Mouse (Mus musculus) layer of hippocampus, postnatal 10 days (tissue): ENCODE results near the gene Gal3st2c. TPM values are rescaled to one million over a fixed set of nuclear protein-coding genes. Genes with fewer than 3 reads are reported as not detected.
"Not testable (repeated sequence)": the region's sequence is repeated elsewhere in the genome, so short reads cannot be mapped to it uniquely, and the experiment has no call there.

Experiments used
- DNase-seq, 2 experiments: peaks; one replicate each; pipeline ENCODE4 v3.0.0; 2021; ENCODE audit warnings: low spot score in 2 of 2
- long read RNA-seq: library from polyadenylated mRNA; stranded (forward); transcript quantifications from one replicate; pipeline ENCODE4 v2.0.0, GENCODE M21; 2023
- total RNA-seq, 2 experiments: library from RNA; stranded (reverse); gene quantifications; 2 replicates each; pipeline ENCODE4 v1.2.3; 2021

The Gal3st2c gene
- under 1 TPM; 0.05 to 0.07 TPM for total RNA-seq
- long read RNA-seq, result 0 reads

- not testable (repeated sequence) for DNase-seq
Measured at GRCm38 (mm10) chr1:93990209-93990608, at the start of gene Gal3st2c. Gene Gal3st2c, plus strand, starts transcription at chr1:93990509.

- DNase-seq, result not testable (repeated sequence)
Measured at GRCm38 (mm10) chr1:93949087-93949486, 41.2 kb upstream of the Gal3st2c start.

GRCm38 (mm10) chr1:93966489-93966888 is 23.8 kb upstream of the Gal3st2c start:
- not testable (repeated sequence) for DNase-seq

- DNase-seq, result not testable (repeated sequence)
Measured at GRCm38 (mm10) chr1:93970380-93970779, 19.9 kb upstream of the Gal3st2c start.

GRCm38 (mm10) chr1:93970797-93971196 is 19.5 kb upstream of the Gal3st2c start:
- not testable (repeated sequence) for DNase-seq

GRCm38 (mm10) chr1:93975764-93976163 is 14.5 kb upstream of the Gal3st2c start:
- not testable (repeated sequence) for DNase-seq

GRCm38 (mm10) chr1:93978287-93978686 is 12.0 kb upstream of the Gal3st2c start:
- DNase-seq, result not testable (repeated sequence)

- not testable (repeated sequence) for DNase-seq
Measured at GRCm38 (mm10) chr1:93980932-93981331, 9.4 kb upstream of the Gal3st2c start.

GRCm38 (mm10) chr1:93986167-93986566 is 4.1 kb upstream of the Gal3st2c start:
- no peak for DNase-seq

GRCm38 (mm10) chr1:93988786-93989185 is 1.5 kb upstream of the Gal3st2c start:
- no peak for DNase-seq

- DNase-seq, result peak in 1 of 2 experiments; percentile 9
Measured at GRCm38 (mm10) chr1:93991068-93991467, 759 bp downstream of the Gal3st2c start.

GRCm38 (mm10) chr1:93991491-93991890 is 1.2 kb downstream of the Gal3st2c start:
- DNase-seq, result peak in 1 of 2 experiments; percentile 13

GRCm38 (mm10) chr1:94001023-94001422 is 10.7 kb downstream of the Gal3st2c start:
- no peak for DNase-seq

GRCm38 (mm10) chr1:94005954-94006506 is 15.7 kb downstream of the Gal3st2c start:
- not testable (repeated sequence) for DNase-seq

GRCm38 (mm10) chr1:94008826-94009225 is 18.5 kb downstream of the Gal3st2c start:
- peak; percentile 43 to 50 for DNase-seq

GRCm38 (mm10) chr1:94011643-94012042 is 21.3 kb downstream of the Gal3st2c start:
- no peak for DNase-seq

- no peak for DNase-seq
Measured at GRCm38 (mm10) chr1:94020151-94020550, 29.8 kb downstream of the Gal3st2c start, which contains the start of gene Neu4. Gene Neu4, plus strand, starts transcription at chr1:94020451.

GRCm38 (mm10) chr1:94027506-94028108 is 37.3 kb downstream of the Gal3st2c start:
- peak in 1 of 2 experiments; percentile 22 for DNase-seq

GRCm38 (mm10) chr1:94028741-94029140 is 38.4 kb downstream of the Gal3st2c start:
- no peak for DNase-seq

GRCm38 (mm10) chr1:94033075-94033602 is 42.8 kb downstream of the Gal3st2c start:
- DNase-seq, result no peak

GRCm38 (mm10) chr1:94034984-94035743 is 44.9 kb downstream of the Gal3st2c start:
- DNase-seq, result peak; percentile 84 to 88

GRCm38 (mm10) chr1:94040391-94040790 is 50.1 kb downstream of the Gal3st2c start:
- DNase-seq, result no peak
